Mouse (Mus musculus) stomach, postnatal 0 days (tissue): ENCODE results near the gene Babam2.

Experiments used
- CTCF ChIP-seq: IDR thresholded peaks from 2 replicates; pipeline ENCODE4 v1.5.1; 2016; ENCODE audit warnings: antibody characterized with exemption, low read depth, mild to moderate bottlenecking, moderate library complexity
- EP300 ChIP-seq: optimal IDR thresholded peaks from 2 replicates; pipeline ENCODE3; 2016; ENCODE audit warnings: antibody characterized with exemption

- TF ChIP-seq CTCF (no peak), EP300 (no peak)
Measured at GRCm38 (mm10) chr5:32092281-32092680, 394.8 kb downstream of the Babam2 start.
